Mouse (Mus musculus) frontal cortex, postnatal 36 days (tissue): ENCODE measurements around the gene Taf10.

Experiments
- DNase-seq, 2 experiments: peaks; one replicate each; pipeline ENCODE4 v3.0.0; 2022; ENCODE audit warnings: low spot score in 2 of 2

Gene Taf10

GRCm38 (mm10) chr7:105743926-105744590, at the start of gene Taf10:
Taf10 (minus strand) TSS chr7:105744361.
- peak; percentile 87 to 89 for DNase-seq

DNA sequence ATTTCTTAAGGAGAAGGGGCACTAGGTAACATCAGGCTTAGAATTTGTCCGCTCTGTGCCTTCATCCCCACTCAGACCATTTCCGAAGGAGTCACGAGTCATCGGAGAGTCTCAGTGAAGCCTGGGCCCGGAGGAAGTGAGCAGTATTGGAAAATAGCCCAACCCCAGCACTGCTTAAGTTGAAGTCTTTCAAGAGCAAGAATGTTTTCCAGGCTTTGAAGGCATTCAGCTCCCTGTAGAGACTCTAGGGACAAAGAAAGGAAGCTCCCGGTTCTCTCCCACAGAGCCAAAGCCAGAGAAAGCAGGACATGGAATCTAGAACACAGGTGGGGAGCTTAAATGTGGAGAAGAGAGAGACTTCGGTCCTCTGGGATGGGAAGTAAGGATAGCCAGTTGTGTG, 49.5 kb upstream of the Taf10 start:
- DNase-seq, result no peak

DNA sequence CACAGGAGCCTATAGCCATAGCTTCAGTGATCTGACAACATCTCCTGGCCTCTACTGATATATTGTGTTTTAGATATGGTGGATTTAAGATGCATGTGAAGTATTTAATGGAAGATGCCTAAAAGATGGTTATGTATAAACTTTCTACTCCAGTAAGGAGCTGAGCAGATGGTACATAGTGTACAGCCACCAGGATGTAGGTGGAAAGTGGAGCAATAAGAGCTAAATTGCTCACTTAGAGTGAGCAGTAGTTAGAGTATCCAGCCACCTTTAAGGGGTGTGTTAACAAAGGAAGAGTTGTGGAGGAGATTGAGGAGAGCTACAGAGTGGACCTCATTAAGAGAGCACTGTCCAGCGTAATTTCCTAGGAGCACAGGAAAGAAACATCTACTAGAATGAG, 47.0 kb upstream of the Taf10 start:
- DNase-seq, result no peak

DNA sequence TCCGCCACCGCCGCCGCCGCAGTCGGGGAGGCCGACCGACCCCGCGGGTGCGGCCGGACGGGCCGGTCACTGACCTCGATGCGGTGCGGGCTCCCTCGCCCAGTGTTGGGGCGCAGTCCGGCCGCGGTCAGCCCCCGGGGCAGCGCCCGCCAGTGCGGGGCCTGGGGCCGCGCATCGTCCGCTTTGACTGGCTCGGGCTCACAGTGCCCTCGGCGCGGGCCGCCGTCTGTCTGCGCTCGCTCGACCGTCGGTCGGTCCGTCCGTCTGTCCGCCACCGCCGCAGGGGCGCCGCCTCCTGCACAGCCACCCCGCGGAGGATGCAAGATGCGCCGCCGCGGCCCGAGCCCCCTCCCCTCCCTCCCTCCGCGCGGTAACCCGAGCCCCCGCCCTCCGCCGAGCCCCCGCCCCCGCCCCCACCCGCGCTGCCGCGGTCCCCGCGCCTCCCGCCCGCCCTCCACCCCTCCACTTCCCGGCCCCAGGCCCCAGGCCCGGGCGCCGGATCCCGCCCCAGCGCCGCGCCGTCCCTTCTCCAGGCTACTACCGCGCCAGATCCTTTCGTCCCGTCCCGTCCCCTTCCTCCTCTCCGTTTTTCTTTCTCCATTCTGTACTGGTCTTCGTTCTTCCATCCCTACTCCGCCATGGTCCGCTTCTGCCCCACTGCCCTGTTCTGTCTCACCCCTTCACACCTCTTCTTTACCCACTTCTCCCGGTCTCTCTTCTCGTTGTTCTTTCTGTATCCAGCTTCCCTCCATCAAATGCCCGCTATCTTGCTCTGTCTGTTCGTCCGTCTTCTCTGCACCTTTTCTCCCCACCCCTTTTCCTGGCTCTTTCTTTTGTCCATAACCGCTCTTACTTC, 43.4 kb upstream of the Taf10 start, which contains the start of gene Dchs1:
TSS of gene Dchs1 (minus strand) at position 370 of the 856 bp plus-strand sequence.
- no peak for DNase-seq

DNA sequence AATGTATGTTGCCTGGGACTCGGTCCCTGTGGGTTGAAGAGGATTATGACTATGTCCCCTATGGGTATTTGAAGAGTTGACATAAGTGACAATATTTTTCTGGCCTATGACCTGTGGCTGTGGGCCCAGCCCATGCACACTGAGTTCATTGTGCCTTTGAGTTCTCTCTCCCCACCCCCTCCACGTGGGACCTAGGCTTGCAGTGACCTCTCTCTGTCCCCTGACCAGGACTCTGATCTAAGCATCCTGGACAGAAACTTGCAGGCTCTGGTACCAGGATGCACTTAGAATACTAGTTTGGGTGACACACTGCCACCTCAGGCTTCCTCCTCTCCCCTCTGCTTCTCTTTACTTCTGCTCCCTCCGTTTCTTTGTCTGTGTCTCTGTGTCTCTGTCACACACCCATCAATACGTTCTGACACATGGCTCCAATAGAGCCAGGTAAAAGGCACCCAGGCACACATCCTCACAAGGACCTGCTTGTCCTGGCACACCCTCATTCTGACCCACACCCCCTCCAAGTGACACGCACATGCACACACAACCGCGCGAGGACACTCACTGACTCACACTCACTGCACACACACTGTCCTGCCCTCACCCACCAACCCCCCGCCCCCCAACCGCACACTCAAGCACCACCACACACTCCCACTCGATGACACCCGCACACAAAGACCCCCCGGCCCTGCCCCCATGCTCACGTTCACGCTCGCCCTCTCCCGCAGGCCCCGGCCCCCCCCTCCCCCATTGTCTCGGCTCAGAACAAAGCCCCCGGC, 42.5 kb upstream of the Taf10 start:
- no peak for DNase-seq

DNA sequence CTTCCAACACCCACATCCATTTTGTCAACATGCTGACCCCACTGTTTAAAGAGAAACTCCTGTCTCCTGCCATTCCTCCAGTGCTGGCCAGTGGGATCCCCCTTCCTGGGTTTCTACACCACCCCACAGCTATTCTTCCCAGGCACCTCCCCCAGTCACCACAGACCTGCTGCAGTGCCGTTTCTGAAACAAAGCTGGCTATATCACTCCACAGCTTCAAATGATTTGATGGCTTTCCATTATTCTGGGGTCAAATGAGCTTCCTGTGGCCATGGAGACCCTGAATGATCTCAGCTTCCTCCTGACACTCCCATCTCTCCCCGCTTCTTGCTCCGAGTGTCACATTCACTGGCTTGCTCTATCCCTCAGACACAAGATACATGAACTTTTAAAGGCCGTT, 40.4 kb upstream of the Taf10 start:
- no peak for DNase-seq

DNA sequence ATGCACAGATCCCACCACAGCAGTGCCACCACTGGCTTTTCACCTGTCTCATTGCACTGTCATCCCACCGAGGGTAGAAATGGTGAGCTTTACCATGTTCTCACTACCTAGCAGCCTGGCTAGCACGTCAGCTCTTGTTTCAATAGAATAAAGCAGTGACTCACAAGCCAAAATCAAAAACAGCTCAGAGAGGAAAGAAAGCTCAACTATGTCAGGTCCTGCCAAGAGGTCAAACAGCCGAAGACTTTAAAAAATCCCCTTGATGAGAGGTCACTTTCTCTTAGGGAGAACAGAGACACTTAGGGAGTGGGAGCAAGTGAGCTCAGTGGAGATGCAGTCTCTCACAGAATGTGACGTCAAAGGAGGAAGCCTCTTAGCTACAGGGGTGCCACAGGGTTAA, 39.7 kb upstream of the Taf10 start:
- no peak for DNase-seq

DNA sequence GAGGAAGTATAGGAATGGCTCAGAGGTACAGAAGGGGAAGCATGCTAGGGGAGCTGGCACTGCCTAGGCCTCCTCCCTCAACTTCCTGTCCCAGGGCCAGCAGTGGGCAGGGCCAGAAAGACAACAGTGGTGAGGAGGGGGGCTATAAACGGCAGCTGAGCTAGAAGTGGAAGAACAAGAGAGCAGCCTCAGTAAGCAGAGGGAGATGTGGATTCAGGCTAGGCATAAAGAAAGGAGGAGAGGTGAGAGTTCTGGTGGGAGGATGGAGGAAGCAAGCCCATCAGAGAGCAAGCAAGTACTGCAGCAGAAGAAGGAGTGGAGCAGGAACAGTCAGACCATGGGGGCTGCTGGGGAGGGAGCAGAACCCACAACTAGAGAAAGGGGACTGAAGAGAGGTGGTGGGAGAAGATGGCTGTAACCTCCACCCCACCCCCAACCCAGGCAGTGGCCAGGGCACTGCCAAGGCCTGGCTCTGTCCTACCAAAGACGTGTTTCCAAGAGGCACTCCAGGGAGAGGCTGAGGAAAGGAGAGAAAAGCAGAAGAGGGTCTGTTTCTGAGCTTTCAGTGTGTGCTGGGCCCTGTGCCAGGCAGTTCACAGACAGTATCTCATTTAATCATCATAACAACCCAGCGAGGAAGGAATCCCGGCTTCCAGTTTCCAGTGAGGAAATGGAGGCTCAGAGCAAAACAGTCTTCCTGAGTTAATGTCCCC, 34.5 kb upstream of the Taf10 start:
- DNase-seq, result no peak

DNA sequence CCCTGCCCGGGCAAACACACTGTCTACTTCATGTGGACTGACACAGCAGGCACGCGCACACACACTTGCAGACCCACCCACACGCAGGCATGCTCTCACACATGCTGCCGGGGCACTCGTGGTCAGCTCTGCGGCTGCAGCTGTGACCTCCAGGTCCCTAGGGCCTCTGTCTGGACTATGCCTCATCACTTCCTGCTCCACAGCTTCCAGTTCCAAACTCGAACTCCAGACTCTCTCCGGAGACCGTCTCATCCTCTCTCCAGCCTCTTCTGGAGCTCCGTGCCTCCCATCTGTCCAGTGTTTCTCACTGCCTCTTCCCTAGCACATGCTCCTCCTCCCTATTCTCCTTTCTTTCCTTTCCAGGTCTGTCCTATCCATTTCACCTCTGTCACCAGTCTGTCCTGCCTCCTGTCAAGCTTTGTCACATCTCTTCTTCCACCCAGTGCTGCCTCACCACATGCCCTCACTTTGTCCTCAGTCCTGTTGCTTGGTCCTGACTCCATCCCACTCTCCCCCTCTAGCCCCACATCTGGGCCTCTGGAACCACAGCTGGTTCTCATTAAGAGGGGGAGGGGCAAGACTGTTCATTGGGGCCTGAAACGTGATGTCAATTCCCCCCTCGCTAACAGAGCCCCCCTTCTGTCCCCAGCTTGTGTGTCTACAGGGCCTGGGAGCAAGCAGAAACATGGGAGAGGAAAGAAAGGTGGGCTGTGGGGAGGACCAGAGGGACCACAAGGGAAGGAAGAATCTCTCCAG, 33.8 kb upstream of the Taf10 start:
- DNase-seq, result no peak

- DNase-seq, result no peak
These were observed 33.2 kb upstream of the Taf10 start for GRCm38 (mm10) chr7:105777316-105777715.

GRCm38 (mm10) chr7:105776026-105776425, 31.9 kb upstream of the Taf10 start:
- no peak for DNase-seq

- no peak for DNase-seq
These were observed 30.5 kb upstream of the Taf10 start for GRCm38 (mm10) chr7:105774661-105775060.

DNA sequence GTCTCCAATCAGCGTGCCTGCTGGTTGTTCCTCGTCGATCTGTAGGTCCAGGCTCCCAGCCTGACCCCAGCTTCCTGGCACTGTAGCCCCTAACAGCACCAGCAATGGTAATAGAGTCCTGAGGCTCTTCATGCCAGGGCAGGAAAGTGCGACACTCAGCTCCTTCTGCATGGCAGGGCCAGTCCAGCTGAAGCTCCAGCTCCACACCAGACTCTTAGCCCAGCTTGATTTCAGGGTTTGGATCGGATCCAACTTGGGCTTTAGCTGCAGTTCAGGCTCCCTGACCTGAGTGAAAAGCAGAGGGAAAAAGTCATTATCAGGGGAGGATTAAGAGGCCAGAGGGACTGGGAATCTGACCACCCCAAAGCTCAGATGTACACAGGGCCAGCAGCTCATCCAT, 28.9 kb upstream of the Taf10 start:
- DNase-seq, result no peak

DNA sequence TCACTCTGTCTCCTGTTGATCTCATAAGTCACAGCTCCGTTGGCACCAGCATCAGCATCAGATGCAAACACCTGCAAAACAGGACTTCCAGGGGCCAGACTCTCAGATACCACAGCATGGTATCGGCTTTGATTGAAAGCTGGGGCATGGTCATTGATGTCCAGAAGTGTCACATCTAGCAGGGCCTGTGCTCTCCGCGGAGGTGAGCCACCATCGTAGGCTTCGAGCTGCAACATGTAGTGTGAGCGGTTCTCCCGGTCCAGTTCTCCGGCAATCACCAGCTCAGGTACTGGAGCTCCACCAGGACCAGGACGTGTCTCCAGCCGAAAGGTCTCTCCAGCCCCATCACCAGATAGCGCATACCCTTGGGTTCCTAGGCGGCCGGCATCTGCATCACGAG, 28.2 kb upstream of the Taf10 start:
- no peak for DNase-seq

- no peak for DNase-seq
These were observed 25.8 kb upstream of the Taf10 start for GRCm38 (mm10) chr7:105769959-105770358.

GRCm38 (mm10) chr7:105767729-105768165, 23.6 kb upstream of the Taf10 start:
- DNase-seq, result no peak

DNA sequence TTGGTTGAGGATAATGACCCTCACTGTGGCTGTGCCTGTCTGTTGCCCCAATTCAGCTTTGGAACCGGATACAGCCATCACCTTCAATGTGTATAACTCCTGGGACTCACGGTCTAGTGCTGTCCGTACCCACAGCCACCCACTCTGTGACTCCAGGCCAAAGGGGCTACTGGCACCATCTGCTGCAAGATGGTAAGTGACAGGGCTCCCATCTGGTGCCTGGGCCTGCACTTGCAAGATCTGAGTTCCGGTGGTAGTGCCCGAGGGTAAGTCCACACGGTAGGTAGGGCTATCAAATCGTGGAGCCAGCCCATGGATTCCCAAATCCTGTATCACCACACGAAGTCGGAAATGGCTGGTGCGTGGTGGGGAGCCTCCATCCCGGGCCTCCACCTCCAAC, 20.2 kb upstream of the Taf10 start:
- DNase-seq, result no peak

DNA sequence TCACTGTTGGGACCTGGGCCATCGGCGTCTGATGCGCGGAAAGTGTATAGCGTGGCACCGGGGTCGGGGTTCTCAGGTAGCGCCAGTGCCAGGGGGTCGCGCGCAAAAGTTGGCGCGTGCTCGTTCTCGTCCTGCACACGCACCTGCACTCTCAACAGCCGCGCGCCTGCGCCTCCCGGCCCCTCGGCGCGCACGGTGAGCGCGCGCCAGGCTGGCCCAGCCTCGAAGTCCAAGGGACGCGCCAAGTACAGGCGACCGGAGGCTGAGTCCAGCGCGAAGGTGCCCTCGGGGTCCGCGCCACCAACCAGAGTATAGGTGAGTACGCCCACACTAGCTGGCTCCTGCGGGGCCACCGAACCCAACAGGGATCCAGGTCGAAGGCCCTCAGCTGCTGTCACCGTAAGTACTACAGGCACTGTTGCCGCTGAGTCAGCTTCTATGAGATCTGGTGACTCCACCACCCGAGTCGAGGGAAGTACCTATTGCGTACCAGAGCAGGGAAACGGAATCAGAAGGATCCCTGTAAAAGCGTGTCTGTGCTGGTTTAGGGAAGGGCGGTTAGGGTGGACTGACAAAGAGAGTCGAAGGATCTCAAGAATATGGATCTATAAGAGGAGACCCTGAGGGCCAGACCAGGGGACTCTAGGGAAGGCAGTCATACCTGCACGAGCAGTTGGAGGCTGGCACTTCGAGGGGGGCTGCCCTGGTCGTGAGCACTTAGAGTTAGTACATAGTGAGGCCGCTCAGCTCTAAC, 18.5 kb upstream of the Taf10 start:
- DNase-seq, result no peak

DNA sequence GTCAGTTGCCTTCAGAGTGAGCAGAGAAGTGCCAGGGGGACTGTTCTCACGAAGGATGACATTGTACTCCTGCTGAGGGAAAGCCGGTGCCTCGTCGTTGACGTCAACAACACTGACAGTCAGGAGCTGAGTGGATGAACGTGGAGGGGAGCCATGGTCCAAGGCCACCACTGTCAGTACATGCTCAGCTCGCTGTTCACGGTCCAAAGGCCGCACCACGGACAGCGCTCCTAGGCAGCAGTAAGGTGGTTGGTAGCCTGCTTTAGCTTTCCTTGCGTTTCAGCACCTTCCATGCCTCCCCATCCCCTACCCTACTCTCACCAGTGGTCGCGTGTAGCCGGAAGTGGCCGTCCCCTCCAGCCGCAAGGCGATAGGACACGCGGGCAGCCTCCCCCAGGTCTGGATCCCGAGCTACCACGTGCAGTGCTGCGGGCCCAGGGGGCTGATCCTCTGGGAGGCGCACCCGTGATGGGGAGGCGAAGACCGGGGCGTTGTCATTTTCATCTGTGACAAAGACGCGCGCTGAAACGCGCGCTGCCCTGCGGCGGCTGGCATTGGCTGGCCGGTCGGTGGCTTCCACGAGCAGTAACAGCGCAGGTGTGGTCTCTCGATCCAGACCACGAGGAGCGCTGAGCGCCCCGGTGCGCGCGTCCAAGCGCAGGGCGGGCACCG, 17.8 kb upstream of the Taf10 start:
- DNase-seq, result no peak

DNA sequence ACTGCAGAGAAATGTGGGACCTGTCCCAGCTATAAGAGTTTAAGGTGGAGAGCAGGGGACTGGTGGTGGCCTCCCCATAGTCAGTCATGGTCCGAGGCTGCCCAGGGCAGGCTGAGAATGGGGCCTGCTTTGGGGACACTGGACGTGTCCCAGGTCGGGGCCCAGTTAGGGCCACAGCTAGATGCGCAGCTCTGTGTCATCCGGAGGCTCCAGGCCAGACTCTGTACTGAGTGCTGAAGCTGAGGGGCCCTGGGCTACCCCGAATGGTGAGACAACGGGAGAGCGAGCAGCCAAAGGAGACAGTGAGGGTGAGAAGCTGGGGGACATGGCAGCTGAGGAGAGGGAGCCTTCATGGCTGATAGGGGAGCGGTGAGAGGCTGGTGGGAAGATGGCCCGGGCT, 9.1 kb upstream of the Taf10 start:
- no peak for DNase-seq
